Comparison of ENCODE assay signal across 8 mouse cellular contexts in genomic region chrX:75764794-75765328, GRCm38 (mm10).
DNase-seq lines count a peak whose midpoint lies in the region; ATAC-seq and TF ChIP-seq lines count a peak whose summit lies in the region.

No protein-coding gene starts in this region.

- peaks cover 2% of the 10 kb centered on the region; the same call in 1 of the 2 replicates for H3K4me1 ChIP-seq in spleen, adult 2 months (ENCODE audit: control insufficient read depth, insufficient read depth, insufficient read length)
- no peaks in the 10 kb centered on the region for H3K4me1 ChIP-seq in liver, embryonic 15.5 days (replicated peaks)

- TF ChIP-seq POLR2A in spleen, adult 2 months (IDR thresholded peaks at IDR 0.05; ENCODE audit: low read depth, low read length), result no peak

- peak overlapping the region; percentile 64 for H3K4me2 ChIP-seq in liver, embryonic 15.5 days

- peak; percentile 4 for DNase-seq in adrenal gland, postnatal 14 days
- no peak for DNase-seq in adrenal gland, postnatal 36 days
- DNase-seq in spleen, adult 2 months (ENCODE audit: low read depth in 1 of 2, low spot score in 2 of 2), result no peak
- no peak for DNase-seq in spleen, postnatal 36 days (ENCODE audit: low spot score in 2 of 2)
- no peak for DNase-seq in gastrocnemius, postnatal 4 days (ENCODE audit: low spot score in 2 of 2)
- DNase-seq in cerebellum, postnatal 36 days, result no peak
- no peak for DNase-seq in thymus, adult 18-20 months

- H3K27me3 ChIP-seq in spleen, adult 2 months (ENCODE audit: control insufficient read depth, insufficient read depth, low read length), result no peaks in the 10 kb centered on the region
- H3K27me3 ChIP-seq in liver, embryonic 15.5 days, result no peaks in the 10 kb centered on the region

- WGBS in spleen, adult 2 months, result 47% methylated on average over 7 of the region's 7 CpGs
- WGBS in liver, embryonic 15.5 days (ENCODE audit: insufficient replicate concordance), result 32% methylated on average over 7 of the region's 7 CpGs

- H3K4me3 ChIP-seq in spleen, adult 2 months (ENCODE audit: extremely low read depth, insufficient read depth, insufficient read length), result peak overlapping the region; percentile 78
- H3K4me3 ChIP-seq in liver, embryonic 15.5 days (replicated peaks), result peak overlapping the region; percentile 57

- TF ChIP-seq CTCF in spleen, adult 2 months (IDR thresholded peaks at IDR 0.05; ENCODE audit: extremely low read depth, insufficient read depth, insufficient read length, insufficient replicate concordance), result no peak

- H3K36me3 ChIP-seq in spleen, adult 2 months (ENCODE audit: control insufficient read depth, insufficient read depth, low read length), result no peaks in the 10 kb centered on the region
- H3K36me3 ChIP-seq in liver, embryonic 15.5 days (replicated peaks), result no peaks in the 10 kb centered on the region

- peak overlapping the region; percentile 63; the same call in 1 of the 2 replicates for H3K27ac ChIP-seq in spleen, adult 2 months (ENCODE audit: insufficient read depth, low read length)
- peak overlapping the region; percentile 75; the same call in 1 of the 2 replicates for H3K27ac ChIP-seq in liver, embryonic 15.5 days (replicated peaks)

- peak overlapping the region; percentile 49 for H3K9ac ChIP-seq in liver, embryonic 15.5 days

- ATAC-seq in liver, embryonic 15.5 days (ENCODE audit: insufficient read depth), result no peak

- no peaks in the 10 kb centered on the region for H3K9me3 ChIP-seq in liver, embryonic 15.5 days (replicated peaks)
